Mouse (Mus musculus): Measurements from ENCODE around the gene Ankib1.
"Not testable (repeated sequence)": the region's sequence is repeated elsewhere in the genome, so short reads cannot be mapped to it uniquely, and the experiment has no call there.

DNA sequence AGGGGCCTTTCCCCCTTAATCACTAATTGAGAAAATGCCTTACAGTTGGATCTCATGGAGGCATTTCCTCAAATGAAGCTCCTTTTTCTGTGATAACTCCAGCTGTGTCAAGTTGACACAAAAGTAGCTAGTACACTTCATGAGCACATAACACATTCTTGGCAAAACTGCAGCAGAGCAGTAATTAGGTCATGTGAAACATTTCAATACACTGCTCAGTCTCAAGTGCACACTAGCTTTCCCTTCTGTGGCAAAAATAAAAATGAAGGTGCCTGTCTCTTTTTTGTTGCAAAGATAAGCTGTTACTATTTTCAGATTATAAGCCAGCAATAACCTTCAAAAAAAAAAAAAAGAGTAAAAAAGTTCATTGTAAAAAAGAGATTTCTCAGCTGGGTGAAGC lies 52.2 kb downstream of the Ankib1 start:
- not testable (repeated sequence) for TF ChIP-seq CTCF (IDR thresholded peaks at IDR 0.05; ENCODE audit: low read depth, low read length); GATA1 (IDR thresholded peaks at IDR 0.05; ENCODE audit: borderline replicate concordance, low read length); GATA2 (IDR thresholded peaks at IDR 0.05; ENCODE audit: borderline replicate concordance, low read depth, low read length); POLR2AphosphoS5 (IDR thresholded peaks at IDR 0.05; ENCODE audit: insufficient replicate concordance, low read depth, low read length)
